Mouse (Mus musculus): Measurements from ENCODE around the gene Zfp239.
"Not testable (repeated sequence)": the region's sequence is repeated elsewhere in the genome, so short reads cannot be mapped to it uniquely, and the experiment has no call there.

Zfp239 gene

GRCm38 (mm10) chr6:117861848-117862247 lies at the start of gene Zfp239:
TSS of gene Zfp239 (plus strand) at chr6:117862100.
- DNase-seq (ENCODE audit: extremely low spot score) = no peak

- DNase-seq (ENCODE audit: extremely low spot score) = no peak
Measured at GRCm38 (mm10) chr6:117814681-117815080, 47.2 kb upstream of the Zfp239 start.

- no peak for DNase-seq (ENCODE audit: extremely low spot score)
Measured at GRCm38 (mm10) chr6:117817108-117817541, 44.8 kb upstream of the Zfp239 start.

GRCm38 (mm10) chr6:117820327-117820726 lies 41.6 kb upstream of the Zfp239 start:
- no peak for DNase-seq (ENCODE audit: extremely low spot score)

- DNase-seq (ENCODE audit: extremely low spot score) = peak; percentile 72
Measured at GRCm38 (mm10) chr6:117825369-117825768, 36.5 kb upstream of the Zfp239 start.

- DNase-seq (ENCODE audit: extremely low spot score) = peak; percentile 80
Measured at GRCm38 (mm10) chr6:117828273-117828672, 33.6 kb upstream of the Zfp239 start.

- peak; percentile 94 for DNase-seq (ENCODE audit: extremely low spot score)
Measured at GRCm38 (mm10) chr6:117840686-117841510, 21.0 kb upstream of the Zfp239 start, which contains the start of gene Zfp637. TSS of gene Zfp637 (plus strand) at chr6:117841180.

GRCm38 (mm10) chr6:117841511-117841955 lies 20.4 kb upstream of the Zfp239 start:
- no peak for DNase-seq (ENCODE audit: extremely low spot score)

- DNase-seq (ENCODE audit: extremely low spot score) = no peak
Measured at GRCm38 (mm10) chr6:117844597-117844996, 17.3 kb upstream of the Zfp239 start.

- not testable (repeated sequence) for DNase-seq (ENCODE audit: extremely low spot score)
Measured at GRCm38 (mm10) chr6:117846671-117847070, 15.2 kb upstream of the Zfp239 start.

GRCm38 (mm10) chr6:117847772-117848171 lies 14.1 kb upstream of the Zfp239 start:
- no peak for DNase-seq (ENCODE audit: extremely low spot score)

GRCm38 (mm10) chr6:117848577-117848976 lies 13.3 kb upstream of the Zfp239 start:
- DNase-seq (ENCODE audit: extremely low spot score) = no peak

- DNase-seq (ENCODE audit: extremely low spot score) = no peak
Measured at GRCm38 (mm10) chr6:117851747-117852146, 10.2 kb upstream of the Zfp239 start.

GRCm38 (mm10) chr6:117857990-117858389 lies 3.9 kb upstream of the Zfp239 start:
- DNase-seq (ENCODE audit: extremely low spot score) = no peak

- no peak for DNase-seq (ENCODE audit: extremely low spot score)
Measured at GRCm38 (mm10) chr6:117862465-117862864, 565 bp downstream of the Zfp239 start.

- DNase-seq (ENCODE audit: extremely low spot score) = peak; percentile 72
Measured at GRCm38 (mm10) chr6:117862899-117863620, 1.2 kb downstream of the Zfp239 start.

- DNase-seq (ENCODE audit: extremely low spot score) = no peak
Measured at GRCm38 (mm10) chr6:117863751-117864150, 1.9 kb downstream of the Zfp239 start.

GRCm38 (mm10) chr6:117868187-117868586 lies 6.3 kb downstream of the Zfp239 start:
- no peak for DNase-seq (ENCODE audit: extremely low spot score)

GRCm38 (mm10) chr6:117871034-117871433 lies 9.1 kb downstream of the Zfp239 start:
- DNase-seq (ENCODE audit: extremely low spot score) = no peak

- not testable (repeated sequence) for DNase-seq (ENCODE audit: extremely low spot score)
Measured at GRCm38 (mm10) chr6:117873450-117873849, 11.6 kb downstream of the Zfp239 start.

GRCm38 (mm10) chr6:117874621-117875281 lies 12.9 kb downstream of the Zfp239 start:
- DNase-seq (ENCODE audit: extremely low spot score) = no peak
